Mouse (Mus musculus) CH12.LX (cell line): Measurements from ENCODE around the gene Ildr1.

Source experiments
- ELF1 ChIP-seq: IDR thresholded peaks from 2 replicates; pipeline ENCODE4 v1.6.1; 2014; ENCODE audit warnings: low read depth, mild to moderate bottlenecking, inconsistent platforms, low read length, improper control_type of control experiment
- EP300 ChIP-seq: IDR thresholded peaks from 2 replicates; pipeline ENCODE4 v1.6.1; 2011; ENCODE audit warnings: low read length, improper control_type of control experiment
- MAX ChIP-seq: IDR thresholded peaks from 2 replicates; pipeline ENCODE4 v1.6.1; 2011; ENCODE audit warnings: low read length, improper control_type of control experiment
- POLR2A ChIP-seq: IDR thresholded peaks from 2 replicates; pipeline ENCODE4 v1.6.1; 2011; ENCODE audit warnings: low read depth, mild to moderate bottlenecking, improper control_type of control experiment, low read length
- ZMIZ1 ChIP-seq: IDR thresholded peaks from 2 replicates; pipeline ENCODE4 v1.6.1; 2012; ENCODE audit warnings: low read depth, mild to moderate bottlenecking, inconsistent platforms, low read length, improper control_type of control experiment
- ZNF384 ChIP-seq: IDR thresholded peaks from 2 replicates; pipeline ENCODE4 v1.6.1; 2012; ENCODE audit warnings: low read depth, low read length, improper control_type of control experiment, inconsistent platforms

DNA sequence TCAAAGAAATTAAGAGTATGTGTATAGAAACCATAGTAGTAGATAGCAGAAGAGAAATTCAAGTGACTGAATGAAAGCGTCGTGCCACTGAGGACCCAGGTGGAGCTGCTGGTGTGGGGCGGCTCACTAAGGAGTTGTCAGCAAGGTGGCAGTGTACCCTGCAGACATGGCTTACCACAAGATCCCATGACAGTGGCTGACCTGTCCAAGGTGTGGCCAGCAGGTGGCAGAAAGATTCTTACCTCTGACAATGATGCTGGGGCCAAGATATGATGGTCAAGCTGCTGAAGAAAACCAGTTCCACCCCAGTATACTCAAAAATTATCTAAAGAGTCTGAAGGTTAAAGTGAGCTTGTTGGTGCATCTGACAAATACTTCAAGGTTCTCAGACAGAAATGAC, 41.6 kb downstream of the Ildr1 start:
- TF ChIP-seq EP300 (no peak), POLR2A (no peak), ZMIZ1 (no peak), MAX (no peak), ZNF384 (no peak), ELF1 (no peak)
